Mouse (Mus musculus) testis, adult 2 months (tissue): Measurements from ENCODE around the gene Ptgr2.

Source experiments
- CTCF ChIP-seq: fragments of 200-500 bp; IDR thresholded peaks from 2 replicates; pipeline ENCODE4 v1.5.1; 2012; ENCODE audit warnings: low read depth, mild to moderate bottlenecking, inconsistent platforms, low read length, moderate library complexity; ENCODE audit not compliant: control insufficient read depth, insufficient read depth, insufficient replicate concordance
- POLR2A ChIP-seq: fragments of 200-500 bp; IDR thresholded peaks from 2 replicates; pipeline ENCODE4 v1.6.1; 2012; ENCODE audit warnings: low read depth, mild to moderate bottlenecking, inconsistent platforms, low read length, moderate library complexity; ENCODE audit not compliant: control insufficient read depth

DNA sequence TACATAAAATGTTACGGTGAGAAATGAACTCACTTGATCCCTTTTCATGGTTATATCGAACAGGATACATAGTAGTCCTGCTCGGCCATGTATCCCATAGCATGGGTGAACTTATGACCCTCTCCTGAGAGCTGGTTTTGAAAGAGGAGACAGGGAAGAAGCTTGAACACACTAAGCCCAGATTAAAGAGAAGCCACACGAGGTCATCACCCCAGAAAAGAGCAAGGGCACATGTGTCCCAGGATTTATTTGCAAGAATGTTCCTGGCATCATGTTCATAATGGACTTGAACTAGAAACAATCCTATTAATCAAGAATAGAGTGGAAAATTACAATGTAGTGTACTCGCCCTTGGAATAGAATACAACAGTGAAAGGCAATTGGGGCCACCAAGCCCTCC is 30.1 kb upstream of the Ptgr2 start:
- TF ChIP-seq POLR2A (no peak), CTCF (no peak)
